Mouse (Mus musculus) olfactory bulb, adult 2 months (tissue): ENCODE data around the gene Rbms2.

Experiments used
- CTCF ChIP-seq: fragments of 200-500 bp; IDR thresholded peaks from 2 replicates; pipeline ENCODE4 v1.5.1; 2012; ENCODE audit warnings: low read depth, mild to moderate bottlenecking, low read length, moderate library complexity; ENCODE audit not compliant: insufficient read depth
- POLR2A ChIP-seq: fragments of 200-500 bp; IDR thresholded peaks from 2 replicates; pipeline ENCODE4 v1.6.1; 2012; ENCODE audit warnings: mild to moderate bottlenecking, low read depth, low read length, moderate library complexity; ENCODE audit not compliant: insufficient read depth

DNA sequence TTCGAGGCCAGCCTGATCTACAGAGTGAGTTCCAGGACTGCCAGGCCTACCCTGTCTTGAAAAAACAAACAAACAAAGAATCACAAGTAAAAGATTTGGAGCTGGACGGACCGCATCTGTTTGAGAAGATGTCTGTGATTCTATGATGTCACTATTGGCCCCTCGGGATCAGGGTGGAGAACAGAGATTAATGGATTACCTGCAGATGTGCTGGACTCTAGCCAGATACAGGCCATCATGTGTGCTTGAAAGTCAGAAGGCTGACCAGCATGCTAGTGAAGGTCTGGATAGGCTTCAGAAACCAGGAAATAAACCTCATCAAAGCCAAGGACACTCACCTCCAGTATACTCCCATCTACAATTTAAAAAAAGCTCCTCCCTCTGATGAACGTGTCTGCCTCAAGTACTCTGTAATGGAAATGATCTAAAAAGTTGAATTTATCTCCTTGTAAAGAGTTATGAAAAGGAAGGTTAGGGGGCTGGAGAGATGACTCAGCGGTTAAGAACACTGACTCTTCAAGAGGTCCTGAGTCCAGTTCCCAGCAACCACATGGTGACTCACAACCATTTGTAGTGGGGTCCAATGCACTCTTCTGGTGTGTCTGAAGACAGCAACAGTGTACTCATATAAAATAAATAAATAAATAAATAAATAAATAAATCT is 5.3 kb upstream of the Rbms2 start:
- TF ChIP-seq CTCF (no peak), POLR2A (no peak)
